Mouse (Mus musculus) limb, embryonic 14.5 days (tissue): ENCODE measurements around the gene 9430097D07Rik. TPM values are rescaled to one million over a fixed set of nuclear protein-coding genes. Genes with fewer than 3 reads are reported as not detected.

Source experiments
- ATAC-seq: fragments of 200-750 bp; cut with Nextera tagmentation; 2 replicates; pipeline ENCODE4 v1.8.0; 2017; ENCODE audit warnings: low read depth, moderate number of reproducible peaks, moderate TSS enrichment; ENCODE audit not compliant: low FRiP score
- DNase-seq: peaks from one replicate; pipeline ENCODE4 v3.0.0-alpha.2; 2015; ENCODE audit warnings: low spot score
- H3K27ac ChIP-seq: fragments of 300-500 bp; sonication (generic); replicated peaks from 2 replicates; pipeline ENCODE4 v1.5.1; 2014; ENCODE audit warnings: low read depth, mild to moderate bottlenecking, low read length, moderate library complexity, mixed read lengths
- H3K27me3 ChIP-seq: fragments of 300-500 bp; sonication (generic); 2 replicates; pipeline ENCODE4 v1.6.1; 2014; ENCODE audit warnings: low read length, mixed read lengths; ENCODE audit not compliant: control insufficient read depth, insufficient read depth
- H3K36me3 ChIP-seq: fragments of 300-500 bp; sonication (generic); 2 replicates; pipeline ENCODE4 v1.6.1; 2014; ENCODE audit warnings: mild to moderate bottlenecking, low read length, moderate library complexity, mixed read lengths; ENCODE audit not compliant: control insufficient read depth, insufficient read depth
- H3K4me1 ChIP-seq: fragments of 300-500 bp; sonication (generic); 2 replicates; pipeline ENCODE4 v1.6.1; 2014; ENCODE audit warnings: antibody characterized with exemption, low read length, mixed read lengths; ENCODE audit not compliant: control insufficient read depth, insufficient read depth
- H3K4me2 ChIP-seq: fragments of 300-500 bp; sonication (generic); replicated peaks from 2 replicates; pipeline ENCODE4 v1.6.1; 2014; ENCODE audit warnings: low read depth, mild to moderate bottlenecking, low read length, moderate library complexity; ENCODE audit not compliant: severe bottlenecking
- H3K4me3 ChIP-seq: fragments of 300-500 bp; sonication (generic); replicated peaks from 2 replicates; pipeline ENCODE4 v1.5.1; 2014; ENCODE audit warnings: low read length
- H3K9ac ChIP-seq: fragments of 300-500 bp; sonication (generic); 2 replicates; pipeline ENCODE4 v1.6.1; 2014; ENCODE audit warnings: mild to moderate bottlenecking, low read depth, low read length, moderate library complexity; ENCODE audit not compliant: severe bottlenecking
- H3K9me3 ChIP-seq: fragments of 300-500 bp; sonication (generic); 2 replicates; pipeline ENCODE4 v1.6.1; 2016; ENCODE audit warnings: low read length; ENCODE audit not compliant: control insufficient read depth
- POLR2A ChIP-seq: fragments of 200-500 bp; IDR thresholded peaks from 2 replicates; pipeline ENCODE4 v1.8.0; 2012; ENCODE audit warnings: inconsistent platforms, mild to moderate bottlenecking, moderate library complexity, borderline replicate concordance; ENCODE audit not compliant: insufficient read depth, insufficient read length; ENCODE audit errors: extremely low read depth
- WGBS: fragments of 180-500 bp; shearing (Covaris S2); extraction: QIAGEN DNeasy Blood & Tissue Kit; methylation state at CpG from one replicate; pipeline ENCODE4 v1.1.7; 2014; 5-methylcytosine and 5-hydroxymethylcytosine counted together
- polyA plus RNA-seq, 2 experiments: library from polyadenylated mRNA; depleted of rRNA in 1 of 2; stranded (reverse) in 1 of 2; unstranded in 1 of 2; fragments of >200 nt; fragmentation: Nextera tagmentation in 1 of 2; extraction: Ambion mirVana in 1 of 2; gene quantifications; 2 replicates each; pipeline versions ENCODE4 v1.2.1 to v1.2.3; 2012 to 2014

The 9430097D07Rik gene
- polyA plus RNA-seq, 2 experiments = 0.09 to 0.17 TPM

DNA sequence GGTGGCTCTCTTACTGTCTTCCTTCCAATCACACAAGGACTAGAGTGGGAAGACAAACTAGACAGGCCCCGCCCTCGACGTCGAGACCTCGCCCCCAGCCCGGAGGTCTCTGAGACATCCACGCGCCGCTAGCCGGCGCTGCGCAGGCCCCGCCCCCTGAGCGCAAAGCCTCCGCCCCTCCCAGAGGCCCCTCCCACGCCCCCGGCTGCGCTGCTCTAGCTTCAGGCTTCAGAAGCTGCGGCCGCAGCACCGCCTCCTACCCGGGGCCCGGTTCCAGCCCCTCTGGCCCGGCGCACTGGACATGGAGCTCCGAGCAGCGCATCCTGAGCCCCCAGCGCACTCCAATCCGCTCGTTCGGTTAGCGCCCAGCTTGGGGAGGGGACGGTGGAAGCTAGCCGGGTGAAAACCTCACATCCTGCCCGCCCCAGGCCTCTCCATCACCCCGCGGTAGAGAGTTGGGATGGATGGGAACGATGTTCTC is 11.4 kb upstream of the 9430097D07Rik start, which contains the start of gene St6galnac4:
Gene St6galnac4, plus strand, starts transcription at position 225 of the 481 bp plus-strand sequence.
- peak; percentile 91 for ATAC-seq
- under 1% methylated on average over 28 of the region's 38 CpGs for WGBS
- Histone ChIP-seq H3K9ac (peak within 1 kb of the TSS; percentile 63), H3K4me3 (peak within 1 kb of the TSS; percentile 52), H3K27me3 (no peaks in the 10 kb centered on the region), H3K9me3 (no peaks in the 10 kb centered on the region), H3K36me3 (peaks cover 5% of the 10 kb centered on the region; the same call in 1 of the 2 replicates), H3K4me2 (peak within 1 kb of the TSS; percentile 58), H3K27ac (0 out of 2 replicates have a peak within 1 kb of the TSS, but pooled peaks have one; percentile 6), H3K4me1 (peaks cover 26% of the 10 kb centered on the region)
- TF ChIP-seq POLR2A = 0 out of 2 replicates have a peak, but pooled peaks have one; percentile 74
- peak; percentile 95 for DNase-seq

DNA sequence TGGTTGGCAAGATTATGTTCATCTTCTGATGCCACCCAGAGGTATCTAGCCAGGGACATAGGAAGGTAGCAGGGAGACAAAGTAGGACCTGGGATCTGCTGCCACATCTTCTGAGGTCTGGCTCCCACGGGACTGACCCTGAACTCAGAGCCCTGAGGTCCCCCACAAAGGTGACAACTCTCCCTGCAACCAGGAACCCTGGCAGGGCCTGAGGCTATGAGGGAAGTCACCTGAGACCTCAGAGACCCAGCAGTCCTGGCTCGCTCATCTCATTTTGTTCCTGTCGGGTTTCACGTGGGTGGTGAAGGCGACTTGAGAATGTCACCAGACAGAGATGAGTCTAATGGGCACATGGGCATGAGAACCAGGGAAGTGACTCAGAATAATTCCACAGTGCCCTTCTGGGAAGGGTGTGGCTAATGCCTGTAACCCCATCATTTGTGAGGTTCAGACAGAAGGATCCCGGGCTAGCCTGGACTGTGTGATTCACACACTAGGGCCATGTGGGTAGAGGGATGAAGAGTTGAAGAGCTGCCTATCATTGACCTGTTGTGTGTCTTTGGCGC is 9.7 kb upstream of the 9430097D07Rik start:
- no peak overlapping the region for H3K4me3 ChIP-seq
- no peak overlapping the region for H3K4me2 ChIP-seq
- TF ChIP-seq POLR2A = no peak
- whole genome bisulfite sequencing = 82% methylated on average over 7 of the region's 7 CpGs
- no peak overlapping the region for H3K9ac ChIP-seq
- H3K9me3 ChIP-seq = no peaks in the 10 kb centered on the region
- DNase-seq = no peak
- peaks cover 23% of the 10 kb centered on the region for H3K4me1 ChIP-seq
- no peak for ATAC-seq
- no peak overlapping the region for H3K27ac ChIP-seq
- H3K36me3 ChIP-seq = peaks cover 2% of the 10 kb centered on the region; the same call in 1 of the 2 replicates
- H3K27me3 ChIP-seq = no peaks in the 10 kb centered on the region

DNA sequence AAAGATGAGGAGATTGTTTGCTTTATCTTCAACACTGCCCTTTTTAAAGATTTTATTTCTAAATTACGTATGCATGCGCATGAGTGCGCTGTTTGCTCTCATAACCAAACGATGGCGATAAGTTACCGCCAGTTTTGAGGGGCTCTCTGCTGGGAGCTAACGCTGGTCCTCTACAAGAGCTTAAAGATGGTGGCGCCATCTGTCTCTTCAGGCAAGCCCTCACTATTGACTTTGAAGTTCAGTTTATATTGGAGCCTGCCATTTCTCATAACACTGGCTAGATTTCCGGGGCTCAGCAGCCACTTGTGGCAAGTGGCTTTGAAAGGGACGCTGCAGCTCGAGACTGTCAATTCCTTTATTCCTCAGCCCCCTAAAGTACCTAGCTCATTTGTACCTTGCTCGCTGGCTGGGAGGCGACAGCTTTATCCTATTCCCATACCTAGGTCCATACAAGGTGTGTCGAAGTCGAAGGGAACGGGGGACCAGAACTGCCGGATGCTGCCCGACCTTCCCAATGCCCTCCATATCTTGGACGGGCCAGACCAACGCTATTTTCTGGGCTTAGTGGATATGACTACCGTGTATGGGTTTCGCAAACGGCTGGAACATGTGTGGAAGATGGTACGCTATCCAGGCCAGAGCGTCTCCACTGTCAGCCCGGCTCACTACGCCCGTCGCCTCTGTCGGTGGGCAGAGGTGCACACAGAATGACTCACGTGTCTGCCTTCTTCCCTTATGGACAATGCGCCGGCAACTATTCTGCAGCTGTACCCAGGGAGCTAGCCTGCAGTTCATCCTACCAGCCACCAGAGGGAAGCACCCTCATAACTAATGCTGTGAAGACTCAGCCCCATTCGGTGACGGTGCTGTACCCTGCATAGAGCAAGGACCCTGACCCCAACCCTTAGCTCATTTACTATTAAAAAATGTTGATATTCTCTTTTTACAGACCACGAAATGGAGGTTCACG is 7.6 kb upstream of the 9430097D07Rik start:
- TF ChIP-seq POLR2A = no peak
- H3K9ac ChIP-seq = no peak overlapping the region
- 14% methylated on average over 37 of the region's 37 CpGs for WGBS

DNA sequence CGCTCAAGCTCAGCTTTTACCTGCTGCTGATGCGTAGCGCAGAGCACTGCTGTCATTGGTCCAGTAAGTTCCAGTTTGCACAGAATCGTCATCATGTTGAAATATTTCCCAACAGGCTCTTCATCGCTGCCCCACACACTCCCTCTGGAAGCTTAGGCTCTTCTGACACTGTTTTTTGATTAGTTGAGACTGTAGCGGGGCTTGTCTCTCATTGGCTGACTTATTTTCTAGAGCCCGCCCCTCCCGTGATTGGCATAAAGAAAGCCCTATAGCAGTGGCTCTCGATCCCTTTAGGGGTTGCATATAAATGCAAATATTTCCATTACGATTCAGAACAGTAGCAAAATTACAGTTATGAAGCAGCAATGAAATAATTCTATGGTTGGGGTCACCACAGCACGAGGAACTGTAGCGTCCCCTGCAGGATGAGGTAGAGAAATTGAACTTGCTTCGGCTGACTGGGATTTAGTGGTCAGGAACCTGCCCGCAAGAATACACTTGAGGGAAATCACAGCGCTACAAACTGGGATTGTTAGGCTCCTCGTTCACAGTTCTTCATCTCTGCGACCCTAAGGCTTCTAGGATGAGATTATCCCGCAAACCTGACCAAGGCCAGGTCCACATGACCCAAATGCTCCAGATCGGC is 6.1 kb upstream of the 9430097D07Rik start:
- Histone ChIP-seq H3K9ac (no peak overlapping the region), H3K27ac (no peak overlapping the region), H3K4me3 (peak overlapping the region; percentile 16; the same call in 1 of the 2 replicates), H3K36me3 (no peaks in the 10 kb centered on the region), H3K4me1 (peaks cover 6% of the 10 kb centered on the region; the same call in 1 of the 2 replicates), H3K9me3 (no peaks in the 10 kb centered on the region), H3K27me3 (no peaks in the 10 kb centered on the region), H3K4me2 (peak overlapping the region; percentile 20; the same call in 1 of the 2 replicates)
- DNase-seq = peak; percentile 41
- no peak for ATAC-seq
- TF ChIP-seq POLR2A = no peak
- 44% methylated on average over 19 of the region's 19 CpGs for WGBS

More for the DNA sequence above, 7.6 kb upstream of the 9430097D07Rik start:
- peak; percentile 88 for DNase-seq
- Histone ChIP-seq H3K4me1 (peaks cover 12% of the 10 kb centered on the region), H3K27ac (no peak overlapping the region), H3K36me3 (no peaks in the 10 kb centered on the region), H3K4me3 (peak overlapping the region; percentile 27), H3K4me2 (peak overlapping the region; percentile 50), H3K9me3 (no peaks in the 10 kb centered on the region), H3K27me3 (no peaks in the 10 kb centered on the region)
- peak; percentile 69 for ATAC-seq
